Mouse (Mus musculus) kidney, adult 9 months (tissue): ENCODE measurements around the gene Id3.

Source experiments
- DNase-seq: peaks from one replicate; pipeline ENCODE4 v3.0.0; 2022

Gene Id3

GRCm38 (mm10) chr4:136125458-136125857 is 17.8 kb upstream of the Id3 start:
- DNase-seq = no peak

GRCm38 (mm10) chr4:136126019-136126418 is 17.3 kb upstream of the Id3 start:
- peak; percentile 68 for DNase-seq

GRCm38 (mm10) chr4:136127670-136128069 is 15.6 kb upstream of the Id3 start:
- DNase-seq = no peak

GRCm38 (mm10) chr4:136129842-136130241 is 13.5 kb upstream of the Id3 start:
- no peak for DNase-seq

GRCm38 (mm10) chr4:136133801-136134200 is 9.5 kb upstream of the Id3 start:
- DNase-seq = no peak

- no peak for DNase-seq
These were observed 8.8 kb upstream of the Id3 start for GRCm38 (mm10) chr4:136134418-136134977.

GRCm38 (mm10) chr4:136134978-136135873 is 8.1 kb upstream of the Id3 start:
- DNase-seq = peak; percentile 32

GRCm38 (mm10) chr4:136135874-136136728 is 7.2 kb upstream of the Id3 start:
- DNase-seq = peak; percentile 64

- peak; percentile 68 for DNase-seq
These were observed 3.8 kb upstream of the Id3 start for GRCm38 (mm10) chr4:136139326-136140110.

GRCm38 (mm10) chr4:136140327-136141250 is 2.7 kb upstream of the Id3 start:
- peak; percentile 97 for DNase-seq

- DNase-seq = peak; percentile 45
These were observed 767 bp upstream of the Id3 start for GRCm38 (mm10) chr4:136142267-136143192.

GRCm38 (mm10) chr4:136144126-136144926 is 1.0 kb downstream of the Id3 start:
- DNase-seq = peak; percentile 87

- DNase-seq = no peak
These were observed 1.6 kb downstream of the Id3 start for GRCm38 (mm10) chr4:136144927-136145292.

- DNase-seq = peak; percentile 36
These were observed 2.1 kb downstream of the Id3 start for GRCm38 (mm10) chr4:136145362-136145885.

- peak; percentile 60 for DNase-seq
These were observed 2.9 kb downstream of the Id3 start for GRCm38 (mm10) chr4:136145991-136146711.

- peak; percentile 85 for DNase-seq
These were observed 3.4 kb downstream of the Id3 start for GRCm38 (mm10) chr4:136146712-136147154.

- peak; percentile 92 for DNase-seq
These were observed 4.3 kb downstream of the Id3 start for GRCm38 (mm10) chr4:136147436-136148135.
